7 mouse cellular contexts compared by ENCODE assay signal in genomic region chr12:115892656-115893055, GRCm38 (mm10).
A peak's percentile ranks its signal among the peaks of the same experiment; 100 is the strongest.
DNase-seq lines count a peak whose midpoint lies in the region; ATAC-seq lines count a peak whose summit lies in the region.
"Not testable (repeated sequence)": the region's sequence is repeated elsewhere in the genome, so short reads cannot be mapped to it uniquely, and the experiment has no call there.

No protein-coding gene starts in this region.

- DNase-seq in cerebellum, adult 11 months = peak; percentile 13
- peak; percentile 21 for DNase-seq in cerebellum, adult 9-11 months
- DNase-seq in heart, postnatal 10 days = peak; percentile 4 to 9
- peak; percentile 18 to 42 for DNase-seq in kidney, postnatal 25 days
- peak; percentile 15 for DNase-seq in lung, postnatal 14 days

- peak; percentile 54 for ATAC-seq in erythroid progenitor cell, adult 5-6 weeks (replicated peaks; ENCODE audit: low FRiP score, poor library complexity, severe bottlenecking)
- 0 out of 2 replicates have a peak, but pooled peaks have one; percentile 36 for ATAC-seq in neutrophil, adult 5-6 weeks (ENCODE audit: extremely low read depth, insufficient number of reproducible peaks, low FRiP score, poor library complexity, severe bottlenecking)

- intact Hi-C loops in heart, postnatal 10 days (cut with DNase I) = not testable (repeated sequence)

Comparison
In these comparisons a context has a peak if more than half of its experiments do, and no peak if none do; other contexts are left out.
1. Peak in every context shown above with its lines: DNase-seq and ATAC-seq.